Mouse (Mus musculus) CH12.LX (cell line): ENCODE measurements around the gene Gm10563. TPM values are rescaled to one million over a fixed set of nuclear protein-coding genes. Genes with fewer than 3 reads are reported as not detected.

Experiments
- DNase-seq: peaks from one replicate; pipeline ENCODE4 v3.0.0-alpha.2; 2013; ENCODE audit errors: extremely low read depth
- H3K27ac ChIP-seq: 2 replicates; pipeline ENCODE4 v1.5.1; 2012; ENCODE audit warnings: low read depth, mild to moderate bottlenecking, control low read depth, moderate library complexity; ENCODE audit not compliant: insufficient read depth
- H3K27me3 ChIP-seq: replicated peaks from 2 replicates; pipeline ENCODE3; 2012; ENCODE audit warnings: inconsistent platforms
- H3K36me3 ChIP-seq, 2 experiments: replicated peaks in 1 of 2; 2 replicates each; pipeline versions ENCODE3 to v1.6.1; 2012; ENCODE audit warnings: inconsistent platforms in 1 of 2, low read length in 1 of 2, mild to moderate bottlenecking in 1 of 2, mixed read lengths in 1 of 2, moderate library complexity in 1 of 2; ENCODE audit not compliant: control insufficient read depth in 1 of 2, insufficient read depth in 1 of 2
- H3K4me1 ChIP-seq, 2 experiments: 2 replicates each; pipeline ENCODE4 v1.6.1; 2012; ENCODE audit warnings: inconsistent platforms in 1 of 2, moderate library complexity in 1 of 2; ENCODE audit not compliant: insufficient read depth in 2 of 2, control insufficient read depth in 1 of 2
- H3K4me2 ChIP-seq: 2 replicates; pipeline ENCODE4 v1.6.1; 2012; ENCODE audit warnings: low read depth, mild to moderate bottlenecking, control low read depth; ENCODE audit not compliant: poor library complexity, insufficient read depth, severe bottlenecking
- H3K4me3 ChIP-seq, 3 experiments: fragments of 150-350 bp in 1 of 3; sonication (generic) in 1 of 3; replicated peaks in 1 of 3; 2 replicates each; pipeline versions ENCODE3 to v1.5.1; 2011 to 2012; ENCODE audit warnings: low read depth in 2 of 3, low read length in 2 of 3, mild to moderate bottlenecking in 2 of 3, moderate library complexity in 2 of 3, control low read depth in 1 of 3, improper control_type of control experiment in 1 of 3, inconsistent platforms in 1 of 3, mixed read lengths in 1 of 3; ENCODE audit not compliant: poor library complexity in 1 of 3
- H3K79me2 ChIP-seq: replicated peaks from 2 replicates; pipeline ENCODE4 v1.6.1; 2012; ENCODE audit warnings: mild to moderate bottlenecking, moderate library complexity; ENCODE audit not compliant: control insufficient read depth, poor library complexity, insufficient read depth, severe bottlenecking; ENCODE audit errors: extremely low read depth
- H3K9ac ChIP-seq: 2 replicates; pipeline ENCODE4 v1.6.1; 2012; ENCODE audit warnings: low read depth, mild to moderate bottlenecking, control low read depth, moderate library complexity; ENCODE audit not compliant: insufficient read depth
- H3K9me3 ChIP-seq: replicated peaks from 2 replicates; pipeline ENCODE3; 2012; ENCODE audit warnings: low read length, inconsistent platforms, mixed read lengths
- E2F4 ChIP-seq: IDR thresholded peaks from 2 replicates; pipeline ENCODE4 v1.6.1; 2011; ENCODE audit warnings: low read depth, low read length, improper control_type of control experiment; ENCODE audit not compliant: insufficient replicate concordance
- ELF1 ChIP-seq: IDR thresholded peaks from 2 replicates; pipeline ENCODE4 v1.6.1; 2014; ENCODE audit warnings: low read depth, mild to moderate bottlenecking, inconsistent platforms, low read length, improper control_type of control experiment
- JUN ChIP-seq: IDR thresholded peaks from 2 replicates; pipeline ENCODE4 v1.6.1; 2011; ENCODE audit warnings: low read depth, mild to moderate bottlenecking, low read length, improper control_type of control experiment, moderate library complexity; ENCODE audit not compliant: insufficient read depth
- KAT2A ChIP-seq: IDR thresholded peaks from 2 replicates; pipeline ENCODE4 v1.6.1; 2012; ENCODE audit warnings: low read length, improper control_type of control experiment, inconsistent platforms; ENCODE audit not compliant: insufficient replicate concordance
- MAFK ChIP-seq: IDR thresholded peaks from 2 replicates; pipeline ENCODE4 v1.6.1; 2011; ENCODE audit warnings: low read length, improper control_type of control experiment; ENCODE audit not compliant: insufficient replicate concordance
- MXI1 ChIP-seq: IDR thresholded peaks from 2 replicates; pipeline ENCODE4 v1.6.1; 2011; ENCODE audit warnings: mild to moderate bottlenecking, low read depth, low read length, improper control_type of control experiment
- NELFE ChIP-seq: IDR thresholded peaks from 2 replicates; pipeline ENCODE4 v1.6.1; 2011; ENCODE audit warnings: low read depth, low read length, improper control_type of control experiment
- NRF1 ChIP-seq: IDR thresholded peaks from 2 replicates; pipeline ENCODE4 v1.6.1; 2014; ENCODE audit warnings: low read depth, mild to moderate bottlenecking, inconsistent platforms, low read length, improper control_type of control experiment, moderate library complexity
- PAX5 ChIP-seq: IDR thresholded peaks from 2 replicates; pipeline ENCODE4 v1.6.1; 2012; ENCODE audit warnings: low read length, inconsistent platforms, mixed read lengths
- RCOR1 ChIP-seq: conservative IDR thresholded peaks from 2 replicates; pipeline ENCODE4 v1.6.1; 2012; ENCODE audit warnings: low read depth, mild to moderate bottlenecking, inconsistent platforms, low read length, improper control_type of control experiment
- SMC3 ChIP-seq: IDR thresholded peaks from 2 replicates; pipeline ENCODE4 v1.6.1; 2011; ENCODE audit warnings: low read depth, low read length, improper control_type of control experiment
- TBP ChIP-seq: conservative IDR thresholded peaks from 2 replicates; pipeline ENCODE4 v1.6.1; 2011; ENCODE audit warnings: low read depth, low read length, improper control_type of control experiment
- UBTF ChIP-seq: IDR thresholded peaks from 2 replicates; pipeline ENCODE4 v1.6.1; 2012; ENCODE audit warnings: low read depth, mild to moderate bottlenecking, inconsistent platforms, low read length, improper control_type of control experiment, moderate library complexity
- USF1 ChIP-seq: IDR thresholded peaks from 2 replicates; pipeline ENCODE4 v1.6.1; 2014; ENCODE audit warnings: low read depth, mild to moderate bottlenecking, inconsistent platforms, low read length, improper control_type of control experiment
- ZC3H11A ChIP-seq: IDR thresholded peaks from 2 replicates; pipeline ENCODE4 v1.6.1; 2012; ENCODE audit warnings: low read depth, mild to moderate bottlenecking, inconsistent platforms, low read length, improper control_type of control experiment
- ZKSCAN1 ChIP-seq: IDR thresholded peaks from 2 replicates; pipeline ENCODE4 v1.6.1; 2012; ENCODE audit warnings: low read depth, inconsistent platforms, low read length, improper control_type of control experiment, borderline replicate concordance
- ZMIZ1 ChIP-seq: IDR thresholded peaks from 2 replicates; pipeline ENCODE4 v1.6.1; 2012; ENCODE audit warnings: low read depth, mild to moderate bottlenecking, inconsistent platforms, low read length, improper control_type of control experiment
- ZNF384 ChIP-seq: IDR thresholded peaks from 2 replicates; pipeline ENCODE4 v1.6.1; 2012; ENCODE audit warnings: low read depth, low read length, improper control_type of control experiment, inconsistent platforms
- dilution Hi-C: fragments of 300-500 bp; cut with MboI; formaldehyde crosslinking; loops from 2 replicates; pipeline ENCODE4 v1.14.3; 2020; ENCODE audit warnings: low sequenced_read_pairs; ENCODE audit not compliant: extremely low pct_unique_long_range_greater_than_20kb, extremely low pct_ligation_motif_present
- in situ Hi-C: fragments of 300-500 bp; cut with MboI; formaldehyde crosslinking; loops from 3 replicates; pipeline ENCODE4 v1.14.3; 2019; ENCODE audit warnings: low sequenced_read_pairs, low pct_ligation_motif_present, low pct_unique_long_range_greater_than_20kb, mixed read lengths
- polyA plus RNA-seq: library from polyadenylated mRNA; unstranded; fragments of >175 nt; gene quantifications from 2 replicates; pipeline ENCODE4 v1.2.1, GENCODE M21; 2012; ENCODE audit warnings: low read depth; ENCODE audit not compliant: insufficient read length
- total RNA-seq, 2 experiments: library from RNA; depleted of rRNA; stranded (reverse); fragments of 300-350 nt in 1 of 2; fragments of >200 nt in 1 of 2; gene quantifications; 2 replicates each; pipeline ENCODE4 v1.2.3; 2012 to 2014

Gene Gm10563
- total and polyA plus RNA-seq, 3 experiments = not detected

DNA sequence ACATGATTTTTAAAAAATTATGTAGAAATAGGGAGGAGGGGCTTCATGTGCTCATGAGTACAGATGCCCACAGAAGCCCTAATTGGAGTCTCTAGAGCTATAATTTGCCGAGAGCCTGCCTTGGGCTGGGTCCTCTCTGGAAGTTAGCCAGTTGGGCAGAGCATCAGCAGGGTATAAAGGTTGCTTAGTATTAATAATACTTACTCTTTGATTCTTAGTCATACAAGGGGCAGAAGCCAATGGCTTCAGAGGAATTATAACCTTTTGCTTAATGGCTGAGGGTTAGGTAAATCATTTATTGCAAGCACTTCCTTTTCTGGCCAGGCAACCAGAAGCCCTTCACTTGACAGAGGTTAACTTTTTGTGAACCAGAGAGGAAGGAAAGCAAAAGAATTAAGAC, 1.7 kb downstream of the Gm10563 start:
- Histone ChIP-seq H3K79me2 (no peaks in the 10 kb centered on the region), H3K9ac (no peak overlapping the region), H3K27me3 (no peaks in the 10 kb centered on the region), H3K36me3 (peaks cover 67 to 83% of the 10 kb centered on the region in 2 experiments), H3K27ac (no peak overlapping the region), H3K4me2 (no peak overlapping the region), H3K4me3 (no peak overlapping the region), H3K9me3 (no peaks in the 10 kb centered on the region), H3K4me1 (no peaks in the 10 kb centered on the region)
- in situ Hi-C loops (no loop called here), dilution Hi-C loops (no loop called here)
- no peak for DNase-seq
- TF ChIP-seq SMC3 (no peak), UBTF (no peak), TBP (no peak), KAT2A (no peak), MAFK (no peak), NELFE (no peak), E2F4 (no peak)

GRCm38 (mm10) chr4:155635766-155636499, 9.3 kb downstream of the Gm10563 start:
- TF ChIP-seq ZC3H11A (no peak), NRF1 (no peak), USF1 (no peak), RCOR1 (no peak), ZKSCAN1 (no peak), JUN (no peak), ZNF384 (no peak), PAX5 (no peak), MXI1 (no peak), ELF1 (no peak), MAFK (no peak), ZMIZ1 (no peak), NELFE (no peak), TBP (no peak)

More at GRCm38 (mm10) chr4:155635766-155636499, 9.3 kb downstream of the Gm10563 start:
- DNase-seq = no peak
- Histone ChIP-seq H3K4me1 (no peaks in the 10 kb centered on the region), H3K36me3 (peaks cover 76 to 90% of the 10 kb centered on the region in 2 experiments), H3K79me2 (0 out of 2 replicates have a peak, but pooled peaks cover 5% of the 10 kb centered on the region), H3K27ac (no peak overlapping the region), H3K4me3 (no peak overlapping the region), H3K4me2 (no peak overlapping the region), H3K9me3 (no peaks in the 10 kb centered on the region), H3K9ac (no peak overlapping the region), H3K27me3 (no peaks in the 10 kb centered on the region)
- in situ Hi-C loops = no loop called here
- dilution Hi-C loops = no loop called here
